Mouse (Mus musculus): ENCODE measurements at regions not wholly inside any gene's neighbourhood (a gene's known extent, or its start where the extent isn't known, plus 50 kb on each side); places are given as distances from the start of the nearest gene placed in this dataset.
"Not testable (repeated sequence)": the region's sequence is repeated elsewhere in the genome, so short reads cannot be mapped to it uniquely, and the experiment has no call there.

DNA sequence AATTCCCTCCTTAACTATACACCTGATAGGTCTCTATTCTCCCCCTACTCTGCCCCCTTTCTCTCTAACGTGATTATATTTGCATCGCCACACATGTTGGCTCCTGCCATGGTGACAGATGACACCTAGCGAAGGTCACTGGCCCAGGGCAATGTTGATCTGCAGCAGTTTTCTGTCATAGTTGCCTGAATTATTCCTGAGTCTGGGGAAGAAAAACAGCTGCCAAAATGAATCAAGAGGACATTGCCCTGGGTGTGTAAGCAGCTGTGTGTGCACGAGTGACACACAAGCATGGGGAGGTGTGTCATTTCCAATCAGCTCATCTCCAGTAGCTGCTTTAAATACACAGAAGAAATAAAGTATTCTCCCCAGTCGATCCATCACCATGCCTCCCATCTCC, 592.5 kb downstream of the Pdcd6ip start:
- DNase-seq, result no peak
- intact Hi-C loops (cut with DNase I), result no loop called here

DNA sequence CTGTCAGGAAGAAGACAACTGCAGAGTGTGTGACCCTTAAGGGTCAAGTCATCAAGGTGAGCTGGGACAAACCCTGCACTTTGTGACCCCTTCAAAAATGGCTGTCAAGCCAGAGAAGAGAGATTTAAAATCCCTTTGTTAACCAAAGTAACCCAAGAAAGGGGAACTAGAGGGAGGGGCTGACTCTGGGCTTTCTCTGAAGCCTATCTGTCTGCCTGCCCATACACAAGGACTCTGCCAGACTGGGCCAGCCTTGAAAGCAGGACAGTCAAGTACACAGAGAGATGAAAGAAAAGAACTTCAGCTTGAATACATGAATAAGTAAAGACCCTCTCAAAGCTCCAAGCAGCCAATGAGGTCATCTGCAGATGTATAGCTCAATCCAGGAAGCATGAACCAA, 595.3 kb downstream of the Pdcd6ip start:
- intact Hi-C loops (cut with DNase I), result no loop called here
- DNase-seq, result no peak

DNA sequence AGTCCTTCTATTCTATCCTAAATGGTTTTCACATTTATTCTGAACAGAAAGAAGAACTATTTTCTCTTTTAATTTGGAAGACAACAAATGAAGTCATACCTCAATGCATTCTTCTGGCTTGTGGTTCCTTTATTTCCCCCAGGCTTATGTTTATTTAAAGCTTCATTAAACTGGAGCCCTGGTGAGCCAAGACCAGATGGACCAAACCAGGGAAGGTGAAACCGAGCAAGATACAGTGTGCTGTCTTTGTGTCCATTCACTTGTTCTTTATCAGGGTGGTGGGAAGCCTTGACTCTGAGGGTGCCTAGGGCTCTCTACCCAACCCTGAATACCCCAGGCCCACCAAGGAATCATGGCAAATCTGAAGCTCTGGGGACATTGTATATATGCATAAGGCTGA, 606.3 kb downstream of the Pdcd6ip start:
- intact Hi-C loops (cut with DNase I), result no loop called here
- DNase-seq, result no peak

DNA sequence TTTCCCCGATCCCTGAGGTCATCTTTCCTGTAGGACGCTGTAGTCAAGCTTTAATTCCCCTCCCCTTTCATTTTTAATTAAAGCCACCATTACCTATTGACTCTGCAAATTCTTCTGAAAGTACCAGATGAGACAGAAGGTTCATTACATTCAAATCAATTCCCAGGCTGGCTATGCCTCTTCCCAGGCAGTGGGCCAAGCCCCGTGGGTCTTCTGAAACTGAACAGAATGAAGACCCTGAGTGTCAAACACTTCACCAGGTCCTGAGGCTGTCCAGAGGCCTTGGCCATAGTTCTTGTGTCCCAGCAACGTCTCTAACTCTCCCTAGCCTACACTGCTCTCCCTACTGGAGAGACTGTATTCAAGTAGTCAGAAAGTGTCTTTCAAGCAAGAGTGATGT, 607.4 kb downstream of the Pdcd6ip start:
- no peak for DNase-seq
- intact Hi-C loops (cut with DNase I), result no loop called here

DNA sequence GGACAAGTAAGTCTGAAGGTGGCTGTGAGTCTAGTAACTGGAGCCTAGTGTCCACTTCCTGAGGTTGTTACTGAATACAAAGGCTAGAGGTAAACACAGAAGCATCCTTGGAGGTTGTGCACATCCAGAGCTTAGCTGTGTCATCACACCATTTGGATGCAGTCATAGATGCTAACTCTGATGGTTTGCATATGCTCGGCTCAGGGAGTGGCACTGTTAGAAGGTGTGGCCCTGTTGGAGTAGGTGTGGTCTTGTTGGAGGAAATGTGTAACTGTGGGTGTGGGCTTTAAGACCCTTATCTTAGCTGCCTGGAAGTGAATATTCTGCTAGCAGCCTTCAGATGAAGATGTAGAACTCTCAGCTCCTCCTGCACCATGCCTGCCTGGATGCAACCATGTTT, 612.6 kb downstream of the Pdcd6ip start:
- DNase-seq; intact Hi-C loops (cut with DNase I): not testable (repeated sequence)

DNA sequence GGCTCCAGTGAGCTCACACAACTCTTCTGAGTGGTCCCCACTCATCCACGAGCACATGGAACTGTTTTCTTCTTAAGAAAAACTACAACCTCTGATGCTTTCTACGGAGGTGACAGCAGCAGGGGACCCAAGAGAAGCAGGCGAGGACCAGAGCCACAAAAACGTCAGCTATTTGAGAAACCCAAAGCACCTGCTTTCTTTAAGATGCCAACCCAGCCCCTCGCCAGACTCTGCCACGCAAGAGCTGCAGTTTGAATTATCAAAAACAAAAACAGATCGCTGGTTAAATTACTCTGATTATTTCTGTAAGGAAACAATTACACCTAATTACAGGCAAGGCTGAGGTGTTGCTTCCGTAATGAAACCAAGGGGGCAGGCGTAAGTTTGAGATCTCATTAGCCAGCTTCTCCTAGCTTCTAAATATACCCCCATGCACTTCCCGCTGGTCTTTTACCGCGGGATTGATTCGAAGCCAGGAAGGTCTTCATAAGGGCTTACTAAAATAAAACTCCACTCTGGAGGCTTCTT, 614.1 kb downstream of the Pdcd6ip start:
- intact Hi-C loops (cut with DNase I), result no loop called here
- DNase-seq, result no peak

DNA sequence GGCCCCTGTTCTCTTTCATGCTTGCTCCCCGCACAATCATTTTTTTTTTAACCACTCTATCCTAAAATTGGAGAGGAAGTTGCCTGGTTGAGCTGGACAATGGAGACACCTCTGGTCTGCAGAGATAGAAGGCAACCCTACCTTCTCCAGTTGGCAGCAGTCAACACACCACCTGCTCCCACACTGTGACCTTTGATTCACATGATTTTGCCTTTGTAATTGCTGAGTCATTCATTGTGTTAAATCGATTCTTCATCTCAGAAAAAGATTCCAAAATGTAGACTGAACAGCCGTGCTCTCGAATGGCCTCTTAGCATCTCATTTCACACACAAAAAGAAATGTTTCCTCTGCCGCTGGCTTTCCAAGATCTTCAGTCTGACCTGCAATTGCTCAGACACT, 616.2 kb downstream of the Pdcd6ip start:
- intact Hi-C loops (cut with DNase I), result no loop called here

DNA sequence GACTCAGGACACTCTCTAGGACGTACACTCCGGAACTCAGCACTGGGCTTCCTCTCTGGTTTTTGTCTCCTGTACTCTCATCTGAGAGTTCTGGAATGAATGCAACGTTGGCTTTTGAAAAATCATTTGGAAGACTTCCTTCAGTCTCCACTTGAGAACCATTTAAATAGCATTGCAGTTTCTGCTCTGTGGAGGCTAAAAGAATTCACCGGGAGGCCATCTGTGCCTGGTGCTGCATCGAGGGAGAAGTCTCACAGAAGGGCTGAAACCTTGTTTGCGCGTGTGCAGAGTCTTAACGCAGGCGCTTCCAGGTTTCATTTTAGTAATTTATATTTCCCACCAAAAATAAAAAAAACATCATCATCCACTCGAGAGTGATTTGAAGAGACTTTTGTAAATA, 620.3 kb downstream of the Pdcd6ip start:
- DNase-seq, result no peak
- intact Hi-C loops (cut with DNase I), result no loop called here

More for the DNA sequence above, 616.2 kb downstream of the Pdcd6ip start:
- no peak for DNase-seq

DNA sequence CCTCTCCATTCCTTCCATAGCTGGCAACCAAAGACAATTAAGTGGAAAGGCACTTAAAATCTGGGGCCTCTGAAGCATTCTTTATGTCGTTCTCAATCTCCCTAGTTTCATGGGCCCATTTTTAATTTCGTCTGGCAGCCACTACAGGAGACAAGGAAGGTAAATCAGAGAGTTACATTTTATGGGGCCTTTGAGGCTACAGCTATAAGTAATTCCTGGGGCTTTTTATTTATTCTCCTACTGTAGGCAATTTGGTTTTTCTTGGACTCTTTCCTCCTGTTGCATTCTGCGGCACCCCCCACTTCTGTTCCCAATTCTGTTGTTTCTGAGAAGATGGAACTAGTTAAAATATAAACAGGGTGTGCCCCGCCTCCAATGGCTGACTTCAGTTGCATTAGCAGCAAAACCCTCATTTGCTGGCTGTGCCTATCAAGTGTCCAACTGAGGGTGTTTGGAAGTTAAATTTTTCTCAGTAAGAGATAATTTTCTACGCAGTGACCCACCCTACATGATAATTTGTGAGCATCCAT, 622.7 kb downstream of the Pdcd6ip start:
- DNase-seq, result no peak
- intact Hi-C loops (cut with DNase I), result no loop called here

DNA sequence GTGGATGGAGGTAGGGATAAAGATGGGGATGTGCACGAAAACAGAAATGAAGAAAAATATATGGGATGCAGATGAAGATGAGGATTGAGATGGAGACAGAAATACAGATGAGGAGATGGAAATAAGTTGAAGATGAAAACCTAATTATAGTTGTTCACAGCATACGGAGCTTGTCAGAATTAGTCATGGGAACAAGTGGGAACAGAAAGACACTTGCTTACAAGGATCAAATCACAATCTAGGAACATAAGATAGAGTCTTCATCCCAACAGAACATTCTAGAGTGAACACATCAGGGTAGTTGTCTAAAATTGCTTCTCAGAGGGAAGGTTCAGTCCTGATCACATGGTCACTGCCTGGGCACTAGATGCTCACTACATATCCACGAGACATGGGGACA, 633.2 kb downstream of the Pdcd6ip start:
- no peak for DNase-seq
- intact Hi-C loops (cut with DNase I), result no loop called here

DNA sequence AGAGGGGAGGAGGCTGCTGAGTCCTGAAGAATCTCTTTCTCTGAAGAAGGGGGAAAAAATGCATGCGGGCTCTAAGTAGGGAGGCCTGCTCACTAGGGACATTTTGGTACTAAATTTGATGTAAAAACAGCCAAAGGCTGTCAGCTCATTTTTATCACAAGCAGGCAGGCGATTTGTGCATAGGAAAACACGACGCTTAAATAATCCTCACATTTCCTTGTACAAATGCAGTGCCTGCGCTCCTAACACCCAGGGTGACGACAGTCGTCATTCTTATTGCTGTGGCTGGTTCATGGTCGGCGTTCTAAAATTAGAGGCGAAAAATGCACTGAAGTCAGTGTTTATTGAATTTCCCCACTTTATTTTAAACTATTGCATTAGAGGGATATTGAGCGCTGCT, 650.6 kb downstream of the Pdcd6ip start:
- no peak for DNase-seq
- intact Hi-C loops (cut with DNase I), result no loop called here

DNA sequence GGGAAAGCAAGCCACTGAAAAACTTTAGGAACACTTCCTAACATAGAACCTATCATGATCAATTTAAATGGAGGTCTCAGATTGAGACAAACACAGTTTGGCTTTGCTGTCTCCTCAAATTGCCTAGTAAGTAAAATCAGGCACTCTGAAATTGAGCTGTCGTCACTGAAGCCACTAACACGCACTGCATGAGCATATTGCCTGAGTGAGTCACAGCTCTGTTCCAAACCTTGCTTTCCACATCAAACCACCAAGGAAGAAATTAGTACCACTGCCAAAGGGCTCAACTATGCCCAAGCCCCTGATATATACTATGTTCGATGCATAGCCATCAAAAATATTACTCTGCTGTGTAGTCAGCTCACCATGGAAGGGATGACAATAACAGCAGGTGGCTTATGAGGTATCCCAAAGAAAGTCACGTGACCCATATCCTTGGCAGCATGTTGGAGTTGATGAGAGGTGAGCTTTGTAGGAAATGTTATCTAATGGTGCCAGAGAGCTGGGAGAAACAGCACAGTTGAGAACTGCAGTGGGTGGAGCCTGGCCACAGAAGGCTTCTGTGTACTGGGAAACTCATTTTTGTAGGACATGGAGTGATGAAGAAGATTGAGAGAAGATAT, 663.4 kb downstream of the Pdcd6ip start:
- intact Hi-C loops (cut with DNase I), result no loop called here
- no peak for DNase-seq

DNA sequence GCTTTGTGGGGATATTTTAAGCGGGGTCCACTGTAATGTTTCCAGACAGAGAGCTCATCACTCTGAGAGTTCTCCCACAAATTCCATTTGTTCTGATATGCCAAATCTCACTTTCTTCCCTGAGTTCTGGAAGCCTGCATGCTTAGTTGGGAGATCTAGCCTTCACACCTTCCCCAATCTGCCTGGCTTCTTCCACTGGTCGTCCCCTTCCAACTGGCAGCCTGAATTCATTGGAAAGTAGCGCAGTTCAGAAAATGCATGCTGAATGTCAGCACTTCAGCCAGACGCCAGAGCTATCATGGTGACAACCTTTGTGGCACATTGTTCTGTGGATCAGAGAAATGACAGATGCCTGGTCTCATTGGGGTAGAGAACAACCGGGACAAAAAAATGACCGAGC, 667.2 kb downstream of the Pdcd6ip start:
- intact Hi-C loops (cut with DNase I), result no loop called here
- no peak for DNase-seq

DNA sequence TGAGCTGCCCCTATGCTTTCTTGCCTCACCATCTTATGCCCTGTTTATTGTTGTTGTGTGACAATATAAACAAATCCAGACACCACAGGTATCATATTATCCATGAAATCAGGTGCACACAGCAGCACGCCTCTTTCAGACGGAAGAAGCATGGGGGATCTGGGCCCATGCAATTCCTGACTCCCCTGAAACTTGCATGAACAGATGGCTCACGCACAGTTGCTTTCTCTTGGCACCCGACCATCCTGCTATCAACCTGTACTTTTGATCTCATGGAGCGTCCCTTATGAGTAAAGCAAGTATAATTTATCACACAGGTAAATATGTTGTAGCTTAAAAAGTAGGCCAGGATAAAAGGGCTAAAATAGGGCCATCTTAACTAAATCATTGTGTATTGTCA, 674.1 kb downstream of the Pdcd6ip start:
- DNase-seq, result no peak
- intact Hi-C loops (cut with DNase I), result no loop called here

DNA sequence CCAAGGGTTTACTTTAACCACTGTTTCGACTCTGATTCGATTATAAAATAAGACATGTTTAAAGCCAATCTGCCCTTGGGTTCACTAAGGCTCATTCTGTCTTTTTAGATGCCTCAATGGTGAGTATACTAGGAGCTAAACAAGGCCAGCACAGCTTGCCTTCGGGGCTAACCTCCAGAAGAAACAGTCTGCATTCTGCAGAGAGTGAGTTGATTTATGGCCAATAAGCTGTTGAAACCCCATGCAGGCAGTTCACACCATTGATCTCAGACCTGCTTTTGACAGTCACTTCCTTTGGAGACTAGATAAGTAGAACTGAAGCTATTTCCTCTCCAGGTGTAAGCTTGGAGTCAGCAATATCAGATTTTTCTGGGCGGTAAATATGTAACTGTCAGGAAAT, 679.0 kb downstream of the Pdcd6ip start:
- DNase-seq, result no peak

DNA sequence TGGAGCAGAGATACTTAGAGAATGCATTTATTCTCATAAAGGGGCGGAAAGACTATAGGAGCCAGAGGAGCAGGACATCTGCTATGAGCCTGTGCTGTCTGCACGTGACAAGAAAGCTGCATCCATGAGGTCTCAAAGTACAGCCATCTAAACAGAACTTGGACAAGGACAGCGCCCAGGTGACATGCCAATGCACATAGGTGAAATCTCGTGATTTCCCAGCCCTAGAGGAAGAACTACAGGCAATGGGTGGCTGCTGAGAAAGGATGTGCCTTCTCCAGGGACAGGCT, 681.2 kb downstream of the Pdcd6ip start:
- DNase-seq, result no peak
- intact Hi-C loops (cut with DNase I), result no loop called here

More for the DNA sequence above, 679.0 kb downstream of the Pdcd6ip start:
- intact Hi-C loops (cut with DNase I), result no loop called here

DNA sequence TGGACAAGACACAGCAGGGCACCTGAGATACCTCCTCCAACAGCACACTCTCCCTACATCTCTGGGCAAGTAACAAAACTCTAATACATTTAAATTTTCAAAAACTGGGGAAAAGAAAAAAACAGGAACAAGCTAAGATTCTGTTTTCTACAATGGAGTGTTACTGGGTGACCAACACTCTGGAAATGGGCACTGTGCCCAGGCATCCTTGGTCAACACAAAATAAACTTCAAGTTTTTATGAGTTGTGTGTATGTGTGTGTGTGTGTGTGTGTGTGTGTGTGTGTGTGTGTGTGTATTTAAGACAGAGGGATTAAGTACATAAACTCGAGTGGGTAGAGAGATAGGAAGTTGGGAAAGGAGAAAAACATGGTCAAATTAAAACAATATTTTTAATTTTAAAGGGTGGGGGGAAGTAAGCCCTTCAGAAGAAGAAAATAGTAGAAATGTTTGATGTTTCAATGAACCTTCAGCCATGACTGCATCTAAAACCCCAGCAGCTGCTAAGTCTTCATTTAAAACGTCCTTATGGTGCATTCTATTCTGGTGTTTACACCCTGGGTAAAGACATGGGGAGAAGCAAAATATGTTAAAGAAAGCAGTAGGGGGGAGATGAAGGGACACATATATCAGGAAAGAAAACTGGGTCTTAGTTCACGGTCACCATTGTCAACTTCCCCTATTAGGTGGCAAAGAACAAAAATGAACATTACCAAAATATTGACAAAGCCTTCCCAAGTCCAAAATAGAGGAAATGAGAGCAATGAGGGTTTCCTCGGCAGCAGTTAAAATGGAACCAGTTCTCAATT, 681.8 kb downstream of the Pdcd6ip start:
- intact Hi-C loops (cut with DNase I), result no loop called here

DNA sequence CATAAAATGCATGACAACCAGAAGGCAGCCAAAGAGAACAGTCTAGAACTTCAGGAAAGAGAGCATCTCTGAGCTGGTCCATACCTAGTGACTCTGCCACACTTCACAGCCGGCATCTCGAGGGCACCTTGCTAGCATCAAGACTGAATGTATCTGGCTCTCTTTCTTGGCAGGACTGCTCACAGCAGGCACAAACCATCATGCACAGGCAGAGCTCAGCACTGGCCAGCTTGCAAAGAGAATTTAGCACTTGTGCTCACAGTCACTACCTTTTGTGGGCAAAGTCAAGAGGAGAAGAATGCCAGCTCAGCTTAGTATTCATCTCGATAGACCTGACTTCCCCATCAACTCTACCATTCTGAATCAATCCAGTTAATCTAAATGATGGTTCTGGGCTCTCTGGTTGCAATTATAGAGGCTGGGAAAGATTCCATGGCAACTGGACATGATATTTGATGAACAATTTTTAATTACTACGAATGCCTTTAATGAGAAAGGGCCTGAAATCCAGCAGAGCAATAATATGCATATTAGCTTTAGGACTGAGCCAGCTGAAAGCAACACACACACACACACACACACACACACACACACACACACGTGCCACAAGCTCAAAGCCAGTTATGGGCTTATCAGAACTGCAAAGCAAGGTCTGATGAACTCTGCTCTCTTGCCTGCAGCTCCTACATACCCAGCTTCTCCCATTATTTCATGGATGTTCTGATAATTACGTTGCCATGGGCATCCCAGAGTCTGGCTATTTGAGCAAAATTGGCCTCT, 686.0 kb downstream of the Pdcd6ip start:
- DNase-seq, result no peak
- intact Hi-C loops (cut with DNase I), result no loop called here

More for the DNA sequence above, 681.8 kb downstream of the Pdcd6ip start:
- DNase-seq, result no peak

DNA sequence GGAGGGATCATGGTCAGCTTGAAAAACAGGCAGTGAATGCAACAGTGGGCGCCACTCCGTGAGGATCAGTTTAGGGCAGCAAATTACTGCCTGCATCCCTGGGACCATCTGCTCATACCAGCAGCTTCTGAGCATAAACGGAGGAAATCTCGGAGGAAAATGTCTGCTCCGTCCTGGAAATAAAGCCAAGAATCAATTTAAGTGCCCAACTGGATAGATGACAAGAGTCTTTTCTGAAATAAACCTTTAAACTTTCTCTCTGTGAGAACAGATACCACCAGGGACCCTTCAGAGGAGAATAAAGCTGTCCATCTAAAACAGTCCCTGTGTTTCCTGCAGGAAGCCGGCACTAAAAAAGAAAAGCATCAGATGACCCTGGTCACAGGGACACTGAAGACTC, 688.5 kb downstream of the Pdcd6ip start:
- intact Hi-C loops (cut with DNase I), result no loop called here
- no peak for DNase-seq

DNA sequence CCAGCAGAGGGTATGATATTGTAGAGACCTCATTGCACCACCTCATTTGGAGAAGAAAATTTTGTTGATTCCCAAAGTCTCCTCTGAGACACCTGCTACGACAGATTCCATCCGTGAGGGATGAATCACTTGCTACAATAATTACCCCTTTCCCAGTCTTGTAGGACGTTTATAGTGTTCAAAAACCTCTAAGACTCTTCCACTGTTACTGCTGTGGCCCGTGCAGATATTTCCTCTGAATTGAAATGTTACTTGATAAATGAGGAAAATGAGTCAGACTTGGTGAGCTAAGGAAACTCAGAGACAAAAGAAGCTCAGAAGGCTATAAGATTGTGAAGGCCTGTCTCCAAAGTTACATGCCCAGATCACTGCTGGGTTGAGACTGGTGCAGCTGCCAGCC, 700.0 kb downstream of the Pdcd6ip start:
- intact Hi-C loops (cut with DNase I), result no loop called here
- DNase-seq, result no peak

DNA sequence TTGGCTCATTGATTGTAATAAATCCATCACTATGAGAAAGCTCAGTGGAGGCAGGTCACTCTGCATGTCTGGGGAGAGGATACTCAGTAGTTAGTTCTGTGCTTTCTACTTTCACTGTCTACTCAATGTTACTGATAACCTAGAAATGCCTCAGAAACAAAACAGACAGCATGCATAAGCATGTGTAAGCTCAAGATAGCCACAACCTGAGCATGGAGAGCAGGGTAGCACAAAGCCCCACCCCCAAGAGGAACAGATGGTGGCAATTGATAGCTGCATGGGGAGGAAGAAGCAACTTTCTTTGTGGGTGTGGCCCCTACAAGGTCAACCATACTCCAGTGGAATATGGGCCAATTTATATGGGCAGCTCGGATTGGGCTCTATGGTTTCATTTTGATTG, 711.9 kb downstream of the Pdcd6ip start:
- DNase-seq, result no peak
- intact Hi-C loops (cut with DNase I), result no loop called here

DNA sequence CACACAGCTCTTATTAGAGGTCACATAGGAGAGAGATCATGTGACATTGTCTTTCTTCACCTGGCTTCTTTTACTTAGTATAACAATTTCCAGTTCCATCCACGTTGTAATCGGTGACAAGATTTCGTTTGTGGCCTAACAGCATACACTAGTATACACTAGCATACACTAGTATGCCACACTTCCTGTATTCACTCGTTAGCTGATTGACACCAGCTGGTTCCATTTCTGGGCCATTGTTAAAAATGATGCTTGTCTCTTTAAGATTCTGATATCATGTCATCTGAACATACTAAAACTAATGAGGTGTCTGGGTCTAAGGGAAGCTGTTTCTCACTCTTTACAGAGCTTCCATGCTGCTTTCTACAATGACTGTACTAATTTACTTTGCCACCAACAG, 713.3 kb downstream of the Pdcd6ip start:
- intact Hi-C loops (cut with DNase I), result no loop called here
- no peak for DNase-seq
